Mouse (Mus musculus) heart, embryonic 16.5 days (tissue): Measurements from ENCODE around the gene Baz1b. TPM values are rescaled to one million over a fixed set of nuclear protein-coding genes. Genes with fewer than 3 reads are reported as not detected.

ENCODE experiments used
- ATAC-seq: fragments of 200-750 bp; cut with Nextera tagmentation; replicated peaks from 2 replicates; pipeline ENCODE4 v1.8.0; 2017; ENCODE audit warnings: moderate number of reproducible peaks; ENCODE audit not compliant: insufficient read depth, low FRiP score; ENCODE audit errors: extremely low read depth
- H3K27ac ChIP-seq: fragments of 300-500 bp; sonication (generic); 2 replicates; pipeline ENCODE4 v1.5.1; 2014; ENCODE audit warnings: mild to moderate bottlenecking, low read length, control low read depth, moderate library complexity
- H3K27me3 ChIP-seq: fragments of 300-500 bp; sonication (generic); 2 replicates; pipeline ENCODE4 v1.6.1; 2014; ENCODE audit warnings: low read length, mixed read lengths; ENCODE audit not compliant: control insufficient read depth, insufficient read depth
- H3K36me3 ChIP-seq: fragments of 300-500 bp; sonication (generic); 2 replicates; pipeline ENCODE4 v1.6.1; 2014; ENCODE audit not compliant: control insufficient read depth, insufficient read depth
- H3K4me1 ChIP-seq: fragments of 300-500 bp; sonication (generic); 2 replicates; pipeline ENCODE4 v1.6.1; 2014; ENCODE audit warnings: low read length, mixed read lengths; ENCODE audit not compliant: control insufficient read depth, insufficient read depth
- H3K4me2 ChIP-seq: fragments of 300-500 bp; sonication (generic); 2 replicates; pipeline ENCODE4 v1.6.1; 2014; ENCODE audit warnings: low read depth, mild to moderate bottlenecking, control low read depth, low read length
- H3K4me3 ChIP-seq: fragments of 300-500 bp; sonication (generic); 2 replicates; pipeline ENCODE4 v1.5.1; 2014; ENCODE audit warnings: mild to moderate bottlenecking, control low read depth, low read length
- H3K9ac ChIP-seq: fragments of 300-500 bp; sonication (generic); 2 replicates; pipeline ENCODE4 v1.6.1; 2014; ENCODE audit warnings: low read length, control low read depth
- H3K9me3 ChIP-seq: fragments of 300-500 bp; sonication (generic); replicated peaks from 2 replicates; pipeline ENCODE4 v1.6.1; 2016; ENCODE audit warnings: low read length; ENCODE audit not compliant: control insufficient read depth
- WGBS: fragments of 180-500 bp; shearing (Covaris S2); extraction: QIAGEN DNeasy Blood & Tissue Kit; methylation state at CpG from one replicate; pipeline ENCODE4 v1.1.7; 2014; 5-methylcytosine and 5-hydroxymethylcytosine counted together
- polyA plus RNA-seq: library from polyadenylated mRNA; unstranded; fragments of >200 nt; fragmentation: Nextera tagmentation; extraction: Ambion mirVana; gene quantifications from 2 replicates; pipeline ENCODE4 v1.2.1, GENCODE M21; 2015

The Baz1b gene
- polyA plus RNA-seq, 1 experiment from 2014 or later: 21.1 TPM

GRCm38 (mm10) chr5:135185596-135185995, 1.5 kb upstream of the Baz1b start:
- peaks cover 19% of the 10 kb centered on the region for H3K36me3 ChIP-seq
- no peak for ATAC-seq
- H3K27me3 ChIP-seq: no peaks in the 10 kb centered on the region
- no peak overlapping the region for H3K4me3 ChIP-seq
- no peaks in the 10 kb centered on the region for H3K9me3 ChIP-seq
- H3K4me2 ChIP-seq: no peak overlapping the region
- H3K4me1 ChIP-seq: peaks cover 19% of the 10 kb centered on the region
- H3K9ac ChIP-seq: no peak overlapping the region
- WGBS: 44% methylated on average over 3 of the region's 3 CpGs
- H3K27ac ChIP-seq: no peak overlapping the region

DNA sequence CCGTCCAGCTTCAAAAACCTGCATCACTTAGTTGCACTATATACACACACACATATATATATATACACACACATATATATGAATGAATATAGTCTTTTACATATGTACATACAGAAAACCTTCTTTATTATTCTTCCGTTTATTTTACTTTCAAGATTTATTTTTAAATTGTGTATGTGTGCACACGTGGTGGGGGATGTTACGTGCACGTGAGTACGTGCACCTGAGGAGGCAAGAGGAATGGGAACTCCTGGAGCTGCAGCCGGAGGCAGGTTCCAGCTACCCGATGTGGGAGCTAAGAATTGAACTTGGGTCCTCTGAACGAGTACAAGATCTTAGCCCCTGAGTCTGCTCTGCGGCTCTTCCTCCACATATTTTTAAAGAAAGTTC, 838 bp upstream of the Baz1b start:
- no peaks in the 10 kb centered on the region for H3K9me3 ChIP-seq
- no peak for ATAC-seq
- peak overlapping the region; percentile 63 for H3K4me2 ChIP-seq
- peaks cover 12% of the 10 kb centered on the region for H3K36me3 ChIP-seq
- H3K4me3 ChIP-seq: peak overlapping the region; percentile 98
- H3K4me1 ChIP-seq: peaks cover 19% of the 10 kb centered on the region
- peak overlapping the region; percentile 94 for H3K27ac ChIP-seq
- H3K27me3 ChIP-seq: no peaks in the 10 kb centered on the region
- peak overlapping the region; percentile 68 for H3K9ac ChIP-seq
- 25% methylated on average over 10 of the region's 10 CpGs for WGBS

- Histone ChIP-seq H3K27ac (peak overlapping the region; percentile 94), H3K9ac (peak overlapping the region; percentile 98), H3K36me3 (peaks cover 3% of the 10 kb centered on the region; the same call in 1 of the 2 replicates), H3K4me2 (peak overlapping the region; percentile 78), H3K27me3 (no peaks in the 10 kb centered on the region), H3K4me3 (peak overlapping the region; percentile 98), H3K9me3 (no peaks in the 10 kb centered on the region), H3K4me1 (peaks cover 22% of the 10 kb centered on the region)
- under 1% methylated on average over 101 of the region's 102 CpGs for WGBS
- peak; percentile 56 for ATAC-seq
Observed at GRCm38 (mm10) chr5:135187349-135188213, 517 bp downstream of the Baz1b start.

DNA sequence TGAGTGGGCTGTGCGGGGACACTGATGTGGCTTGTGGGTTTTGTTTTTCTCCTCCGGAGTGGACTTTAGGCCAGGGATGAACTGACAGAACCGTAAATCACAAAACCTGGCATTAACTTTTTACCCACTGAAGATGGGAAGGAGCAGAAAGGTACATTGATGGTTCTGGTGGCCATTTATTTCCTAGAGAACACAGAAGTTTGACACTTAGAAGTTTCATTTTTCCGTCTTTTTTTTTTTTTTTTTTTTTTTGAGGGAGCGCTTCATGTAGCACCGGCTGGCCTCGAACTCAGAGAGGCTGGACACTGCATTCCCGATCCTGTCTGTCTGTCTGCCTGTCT, 1.1 kb downstream of the Baz1b start:
- peaks cover 3% of the 10 kb centered on the region; the same call in 1 of the 2 replicates for H3K36me3 ChIP-seq
- peak overlapping the region; percentile 78 for H3K4me2 ChIP-seq
- H3K27me3 ChIP-seq: no peaks in the 10 kb centered on the region
- peak overlapping the region; percentile 98 for H3K9ac ChIP-seq
- H3K9me3 ChIP-seq: no peaks in the 10 kb centered on the region
- H3K4me1 ChIP-seq: peaks cover 25% of the 10 kb centered on the region
- H3K27ac ChIP-seq: peak overlapping the region; percentile 94
- no peak for ATAC-seq
- H3K4me3 ChIP-seq: peak overlapping the region; percentile 98
- under 1% methylated on average over 8 of the region's 8 CpGs for WGBS

- no peak for ATAC-seq
- H3K36me3 ChIP-seq: peaks cover 3% of the 10 kb centered on the region; the same call in 1 of the 2 replicates
- peak overlapping the region; percentile 98 for H3K9ac ChIP-seq
- H3K9me3 ChIP-seq: no peaks in the 10 kb centered on the region
- H3K4me1 ChIP-seq: peaks cover 28% of the 10 kb centered on the region
- no peaks in the 10 kb centered on the region for H3K27me3 ChIP-seq
- WGBS: 48% methylated on average over 2 of the region's 2 CpGs
- H3K27ac ChIP-seq: no peak overlapping the region
- peak overlapping the region; percentile 78 for H3K4me2 ChIP-seq
- H3K4me3 ChIP-seq: peak overlapping the region; percentile 98
Observed at GRCm38 (mm10) chr5:135189281-135190022, 2.4 kb downstream of the Baz1b start.

DNA sequence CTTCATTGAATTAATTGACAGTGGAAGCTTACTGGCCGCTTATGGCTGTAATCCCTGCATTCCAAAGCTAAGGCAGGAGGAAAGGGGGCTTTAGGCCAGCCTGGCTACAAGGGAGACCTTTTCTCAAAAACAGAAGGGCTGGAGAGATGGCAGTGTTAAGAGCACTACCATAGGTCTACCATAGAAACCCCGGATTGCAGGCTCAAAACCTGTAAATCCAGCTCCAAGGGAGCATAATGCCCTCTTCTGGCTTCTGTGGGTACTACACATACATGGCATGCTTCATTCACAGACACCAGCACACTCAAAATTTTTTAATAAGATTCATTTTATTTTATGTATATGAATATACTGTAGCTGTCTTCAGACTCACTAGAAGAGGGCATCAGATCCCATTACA, 4.6 kb downstream of the Baz1b start:
- Histone ChIP-seq H3K36me3 (peaks cover 9% of the 10 kb centered on the region), H3K27ac (no peak overlapping the region)
- ATAC-seq: no peak

GRCm38 (mm10) chr5:135192431-135192830, 5.4 kb downstream of the Baz1b start:
- H3K36me3 ChIP-seq: peaks cover 9% of the 10 kb centered on the region
- H3K9ac ChIP-seq: no peak overlapping the region
- no peaks in the 10 kb centered on the region for H3K27me3 ChIP-seq
- H3K4me1 ChIP-seq: peaks cover 24% of the 10 kb centered on the region
- H3K4me2 ChIP-seq: no peak overlapping the region
- 91% methylated on average over 1 of the region's 1 CpGs for WGBS
- no peaks in the 10 kb centered on the region for H3K9me3 ChIP-seq
- no peak overlapping the region for H3K4me3 ChIP-seq
- no peak for ATAC-seq
- H3K27ac ChIP-seq: no peak overlapping the region

More for the DNA sequence above, 4.6 kb downstream of the Baz1b start:
- Histone ChIP-seq H3K4me2 (no peak overlapping the region), H3K27me3 (no peaks in the 10 kb centered on the region), H3K4me3 (no peak overlapping the region), H3K4me1 (peaks cover 24% of the 10 kb centered on the region), H3K9me3 (no peaks in the 10 kb centered on the region), H3K9ac (no peak overlapping the region)
- 28% methylated on average over 2 of the region's 2 CpGs for WGBS

GRCm38 (mm10) chr5:135196367-135196766, 9.3 kb downstream of the Baz1b start:
- H3K9me3 ChIP-seq: no peaks in the 10 kb centered on the region
- H3K4me3 ChIP-seq: no peak overlapping the region
- H3K9ac ChIP-seq: no peak overlapping the region
- H3K27ac ChIP-seq: no peak overlapping the region
- no peak for ATAC-seq
- H3K4me2 ChIP-seq: no peak overlapping the region
- H3K27me3 ChIP-seq: no peaks in the 10 kb centered on the region
- 63% methylated on average over 6 of the region's 6 CpGs for WGBS
- H3K4me1 ChIP-seq: peaks cover 9% of the 10 kb centered on the region
- H3K36me3 ChIP-seq: peaks cover 31% of the 10 kb centered on the region

DNA sequence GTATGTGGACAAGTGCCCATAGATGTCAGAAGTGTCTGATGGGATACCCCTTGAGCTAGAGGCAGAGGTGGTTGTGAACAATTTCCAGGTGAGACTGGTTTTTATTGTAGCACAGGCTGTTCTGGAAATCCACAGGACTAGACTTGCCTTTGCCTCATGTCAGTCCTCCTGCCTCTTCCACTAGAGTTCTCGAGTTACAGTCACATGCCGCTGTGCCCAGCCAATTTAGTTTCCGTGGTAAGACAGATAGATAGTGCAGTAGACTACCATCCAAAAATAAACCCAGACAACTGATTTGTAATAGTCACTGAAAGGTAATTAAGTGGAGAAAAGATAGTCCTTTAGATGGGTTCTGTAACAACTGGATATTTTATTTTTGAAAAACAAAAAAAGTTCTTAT, 15.7 kb downstream of the Baz1b start:
- peaks cover 50% of the 10 kb centered on the region for H3K36me3 ChIP-seq

More for the DNA sequence above, 15.7 kb downstream of the Baz1b start:
- ATAC-seq: peak; percentile 81; the same call in 1 of the 2 replicates
- 0 out of 2 replicates have a peak, but pooled peaks cover 2% of the 10 kb centered on the region for H3K4me1 ChIP-seq
- 31% methylated on average over 3 of the region's 3 CpGs for WGBS
- no peaks in the 10 kb centered on the region for H3K27me3 ChIP-seq
- no peak overlapping the region for H3K9ac ChIP-seq
- H3K4me3 ChIP-seq: no peak overlapping the region
- H3K4me2 ChIP-seq: peak overlapping the region; percentile 7; the same call in 1 of the 2 replicates
- H3K9me3 ChIP-seq: no peaks in the 10 kb centered on the region
- H3K27ac ChIP-seq: peak overlapping the region; percentile 68
